Mouse (Mus musculus): ENCODE data around the gene Dlgap4. TPM values are rescaled to one million over a fixed set of nuclear protein-coding genes. Genes with fewer than 3 reads are reported as not detected.
A peak's percentile ranks its signal among the peaks of the same experiment; 100 is the strongest.

The Dlgap4 gene
- polyA plus RNA-seq, 1 experiment from 2014 or later = 50.0 TPM

GRCm38 (mm10) chr2:156749687-156750086, 136.2 kb downstream of the Dlgap4 start:
- Histone ChIP-seq H3K4me3 (ENCODE audit: low read depth, low read length) (no peak overlapping the region), H3K9ac (ENCODE audit: low read depth, low read length) (0 out of 2 replicates have a peak overlapping the region, but pooled peaks have one; percentile 10), H3K9me3 (ENCODE audit: control insufficient read depth, low read length) (no peaks in the 10 kb centered on the region), H3K36me3 (ENCODE audit: control insufficient read depth, insufficient read depth, low read length) (peaks cover 10% of the 10 kb centered on the region; the same call in 1 of the 2 replicates), H3K27me3 (replicated peaks; ENCODE audit: control insufficient read depth, insufficient read depth, low read length) (no peaks in the 10 kb centered on the region), H3K4me1 (replicated peaks; ENCODE audit: control insufficient read depth, insufficient read depth, low read length) (peaks cover 9% of the 10 kb centered on the region), H3K4me2 (no peak overlapping the region), H3K27ac (ENCODE audit: low read depth, low read length) (0 out of 2 replicates have a peak overlapping the region, but pooled peaks have one; percentile 9)
- DNase-seq (ENCODE audit: low spot score) (no peak), ATAC-seq (replicated peaks; ENCODE audit: low FRiP score) (peak; percentile 72; the same call in 1 of the 2 replicates)
- WGBS = 52% methylated on average over 8 of the region's 8 CpGs

- peaks cover 2% of the 10 kb centered on the region; the same call in 1 of the 2 replicates for H3K9me3 ChIP-seq (ENCODE audit: control insufficient read depth, low read length)
- DNase-seq (ENCODE audit: low spot score) (no peak), ATAC-seq (replicated peaks; ENCODE audit: low FRiP score) (no peak)
- no peak overlapping the region for H3K4me3 ChIP-seq (ENCODE audit: low read depth, low read length)
- H3K9ac ChIP-seq (ENCODE audit: low read depth, low read length) = no peak overlapping the region
- WGBS = 90% methylated on average over 9 of the region's 9 CpGs
- no peak overlapping the region for H3K27ac ChIP-seq (ENCODE audit: low read depth, low read length)
- no peak overlapping the region for H3K4me2 ChIP-seq
- H3K4me1 ChIP-seq (replicated peaks; ENCODE audit: control insufficient read depth, insufficient read depth, low read length) = no peaks in the 10 kb centered on the region
- no peaks in the 10 kb centered on the region for H3K27me3 ChIP-seq (replicated peaks; ENCODE audit: control insufficient read depth, insufficient read depth, low read length)
- H3K36me3 ChIP-seq (ENCODE audit: control insufficient read depth, insufficient read depth, low read length) = peaks cover 32% of the 10 kb centered on the region
Observed at GRCm38 (mm10) chr2:156756937-156757336, 143.4 kb downstream of the Dlgap4 start.

- H3K4me1 ChIP-seq (replicated peaks; ENCODE audit: control insufficient read depth, insufficient read depth, low read length) = no peaks in the 10 kb centered on the region
- peaks cover 39% of the 10 kb centered on the region for H3K36me3 ChIP-seq (ENCODE audit: control insufficient read depth, insufficient read depth, low read length)
- H3K9me3 ChIP-seq (ENCODE audit: control insufficient read depth, low read length) = peaks cover 2% of the 10 kb centered on the region; the same call in 1 of the 2 replicates
- H3K27ac ChIP-seq (ENCODE audit: low read depth, low read length) = no peak overlapping the region
- H3K27me3 ChIP-seq (replicated peaks; ENCODE audit: control insufficient read depth, insufficient read depth, low read length) = no peaks in the 10 kb centered on the region
- WGBS = 80% methylated on average over 5 of the region's 5 CpGs
- no peak overlapping the region for H3K4me3 ChIP-seq (ENCODE audit: low read depth, low read length)
- ATAC-seq (replicated peaks; ENCODE audit: low FRiP score) (no peak), DNase-seq (ENCODE audit: low spot score) (no peak)
- no peak overlapping the region for H3K4me2 ChIP-seq
- H3K9ac ChIP-seq (ENCODE audit: low read depth, low read length) = no peak overlapping the region
Observed at GRCm38 (mm10) chr2:156760843-156761505, 147.5 kb downstream of the Dlgap4 start.

GRCm38 (mm10) chr2:156761521-156762278, 148.2 kb downstream of the Dlgap4 start:
- no peak overlapping the region for H3K27ac ChIP-seq (ENCODE audit: low read depth, low read length)
- H3K4me3 ChIP-seq (ENCODE audit: low read depth, low read length) = no peak overlapping the region
- H3K4me1 ChIP-seq (replicated peaks; ENCODE audit: control insufficient read depth, insufficient read depth, low read length) = no peaks in the 10 kb centered on the region
- no peak overlapping the region for H3K9ac ChIP-seq (ENCODE audit: low read depth, low read length)
- no peak overlapping the region for H3K4me2 ChIP-seq
- peaks cover 33% of the 10 kb centered on the region for H3K36me3 ChIP-seq (ENCODE audit: control insufficient read depth, insufficient read depth, low read length)
- ATAC-seq (replicated peaks; ENCODE audit: low FRiP score) (no peak), DNase-seq (ENCODE audit: low spot score) (no peak)
- H3K9me3 ChIP-seq (ENCODE audit: control insufficient read depth, low read length) = peaks cover 2% of the 10 kb centered on the region; the same call in 1 of the 2 replicates
- 93% methylated on average over 17 of the region's 17 CpGs for WGBS
- H3K27me3 ChIP-seq (replicated peaks; ENCODE audit: control insufficient read depth, insufficient read depth, low read length) = no peaks in the 10 kb centered on the region

- no peak for DNase-seq (ENCODE audit: low spot score)
- H3K27ac ChIP-seq (ENCODE audit: low read depth, low read length) = 0 out of 2 replicates have a peak overlapping the region, but pooled peaks have one; percentile 3
Observed at GRCm38 (mm10) chr2:156762499-156762898, 149.0 kb downstream of the Dlgap4 start.

GRCm38 (mm10) chr2:156763101-156763500, 149.6 kb downstream of the Dlgap4 start:
- WGBS = 93% methylated on average over 11 of the region's 11 CpGs
- no peak overlapping the region for H3K27ac ChIP-seq (ENCODE audit: low read depth, low read length)
- peaks cover 2% of the 10 kb centered on the region; the same call in 1 of the 2 replicates for H3K9me3 ChIP-seq (ENCODE audit: control insufficient read depth, low read length)
- H3K27me3 ChIP-seq (replicated peaks; ENCODE audit: control insufficient read depth, insufficient read depth, low read length) = no peaks in the 10 kb centered on the region
- no peak overlapping the region for H3K9ac ChIP-seq (ENCODE audit: low read depth, low read length)
- no peak overlapping the region for H3K4me2 ChIP-seq
- H3K4me3 ChIP-seq (ENCODE audit: low read depth, low read length) = no peak overlapping the region
- H3K36me3 ChIP-seq (ENCODE audit: control insufficient read depth, insufficient read depth, low read length) = peaks cover 22% of the 10 kb centered on the region
- DNase-seq (ENCODE audit: low spot score) = no peak
- no peak for ATAC-seq (replicated peaks; ENCODE audit: low FRiP score)
- H3K4me1 ChIP-seq (replicated peaks; ENCODE audit: control insufficient read depth, insufficient read depth, low read length) = no peaks in the 10 kb centered on the region

More at GRCm38 (mm10) chr2:156762499-156762898, 149.0 kb downstream of the Dlgap4 start:
- peaks cover 2% of the 10 kb centered on the region; the same call in 1 of the 2 replicates for H3K9me3 ChIP-seq (ENCODE audit: control insufficient read depth, low read length)
- H3K27me3 ChIP-seq (replicated peaks; ENCODE audit: control insufficient read depth, insufficient read depth, low read length) = no peaks in the 10 kb centered on the region
- H3K4me2 ChIP-seq = no peak overlapping the region
- ATAC-seq (replicated peaks; ENCODE audit: low FRiP score) = no peak
- no peak overlapping the region for H3K9ac ChIP-seq (ENCODE audit: low read depth, low read length)
- H3K4me1 ChIP-seq (replicated peaks; ENCODE audit: control insufficient read depth, insufficient read depth, low read length) = no peaks in the 10 kb centered on the region
- H3K4me3 ChIP-seq (ENCODE audit: low read depth, low read length) = no peak overlapping the region
- WGBS = 90% methylated on average over 21 of the region's 21 CpGs
- peaks cover 27% of the 10 kb centered on the region for H3K36me3 ChIP-seq (ENCODE audit: control insufficient read depth, insufficient read depth, low read length)

GRCm38 (mm10) chr2:156764022-156764421, 150.5 kb downstream of the Dlgap4 start:
- Histone ChIP-seq H3K27ac (ENCODE audit: low read depth, low read length) (no peak overlapping the region), H3K9ac (ENCODE audit: low read depth, low read length) (no peak overlapping the region), H3K4me2 (no peak overlapping the region), H3K4me1 (replicated peaks; ENCODE audit: control insufficient read depth, insufficient read depth, low read length) (no peaks in the 10 kb centered on the region), H3K9me3 (ENCODE audit: control insufficient read depth, low read length) (no peaks in the 10 kb centered on the region), H3K36me3 (ENCODE audit: control insufficient read depth, insufficient read depth, low read length) (peaks cover 15% of the 10 kb centered on the region; the same call in 1 of the 2 replicates), H3K4me3 (ENCODE audit: low read depth, low read length) (no peak overlapping the region), H3K27me3 (replicated peaks; ENCODE audit: control insufficient read depth, insufficient read depth, low read length) (no peaks in the 10 kb centered on the region)
- ATAC-seq (replicated peaks; ENCODE audit: low FRiP score) (no peak), DNase-seq (ENCODE audit: low spot score) (no peak)
- 95% methylated on average over 10 of the region's 10 CpGs for WGBS

- Histone ChIP-seq H3K27ac (ENCODE audit: low read depth, low read length) (no peak overlapping the region), H3K9ac (ENCODE audit: low read depth, low read length) (no peak overlapping the region), H3K4me1 (replicated peaks; ENCODE audit: control insufficient read depth, insufficient read depth, low read length) (no peaks in the 10 kb centered on the region), H3K27me3 (replicated peaks; ENCODE audit: control insufficient read depth, insufficient read depth, low read length) (no peaks in the 10 kb centered on the region), H3K9me3 (ENCODE audit: control insufficient read depth, low read length) (no peaks in the 10 kb centered on the region), H3K4me3 (ENCODE audit: low read depth, low read length) (no peak overlapping the region), H3K36me3 (ENCODE audit: control insufficient read depth, insufficient read depth, low read length) (peaks cover 15% of the 10 kb centered on the region; the same call in 1 of the 2 replicates), H3K4me2 (no peak overlapping the region)
- 73% methylated on average over 4 of the region's 4 CpGs for WGBS
- ATAC-seq (replicated peaks; ENCODE audit: low FRiP score) = no peak
- DNase-seq (ENCODE audit: low spot score) = no peak
Observed at GRCm38 (mm10) chr2:156764747-156765146, 151.2 kb downstream of the Dlgap4 start.
